Mouse (Mus musculus): ENCODE measurements at regions not wholly inside any gene's neighbourhood (a gene's known extent, or its start where the extent isn't known, plus 50 kb on each side); places are given as distances from the start of the nearest gene placed in this dataset.

DNA sequence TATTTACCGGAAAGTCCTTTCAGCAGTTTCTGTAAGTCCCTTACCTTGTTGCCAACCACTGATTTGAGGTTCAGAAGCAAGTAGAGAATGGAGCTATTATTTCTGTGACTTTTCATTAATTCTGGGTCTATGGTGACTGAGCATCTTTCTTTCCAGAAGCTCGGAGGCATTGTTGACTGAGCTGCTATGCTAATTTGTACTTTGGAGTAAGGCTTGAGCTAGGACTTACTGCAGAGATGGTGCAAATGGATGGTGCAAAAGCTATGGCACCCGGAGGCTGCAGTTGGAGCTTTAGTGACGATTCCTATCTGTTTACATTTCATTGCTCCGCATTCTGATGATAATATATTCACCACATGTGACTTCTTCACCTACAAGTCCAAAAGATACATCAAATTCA lies 266.2 kb downstream of the Spry2 start:
- no peak for DNase-seq

DNA sequence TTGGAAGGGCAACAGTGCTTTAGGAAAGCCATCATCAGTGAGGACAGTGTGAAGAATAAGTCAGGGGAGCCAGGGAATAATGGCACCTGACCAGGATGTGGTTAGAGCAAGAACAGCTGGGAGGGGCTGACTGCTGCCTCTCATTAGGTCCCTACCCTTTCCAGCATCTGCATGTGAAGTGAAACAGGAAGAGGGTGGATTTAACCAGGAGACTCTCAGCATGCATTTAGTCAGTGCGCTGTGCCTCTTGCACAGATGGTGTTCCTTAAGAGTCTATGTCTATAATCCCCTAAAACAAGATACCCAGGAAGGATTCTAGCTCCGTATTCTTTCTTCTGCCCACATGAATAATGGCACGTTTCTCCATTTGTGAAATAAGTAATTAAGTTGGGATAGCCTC lies 267.9 kb downstream of the Spry2 start:
- no peak for DNase-seq

- DNase-seq = no peak
Measured at GRCm38 (mm10) chr14:105624387-105624786, 272.2 kb downstream of the Spry2 start.

DNA sequence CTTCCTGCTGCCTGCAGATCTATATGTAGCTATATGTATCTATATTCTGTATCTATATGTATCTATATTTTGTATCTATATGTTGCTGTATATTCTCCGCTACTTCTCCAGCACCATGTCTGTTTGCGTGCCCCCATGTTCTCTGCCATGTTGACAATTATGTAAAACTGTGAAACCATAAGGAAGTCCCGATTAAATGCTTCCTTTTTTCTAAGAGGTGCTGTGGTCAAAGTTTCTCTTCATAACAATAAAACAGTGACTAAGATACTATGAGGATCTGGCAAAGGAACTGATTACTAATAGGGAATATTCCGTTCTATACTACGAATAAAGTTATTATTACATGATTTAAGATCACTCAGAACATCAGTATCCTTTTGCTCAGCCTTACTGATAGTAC lies 274.5 kb downstream of the Spry2 start:
- DNase-seq = no peak

DNA sequence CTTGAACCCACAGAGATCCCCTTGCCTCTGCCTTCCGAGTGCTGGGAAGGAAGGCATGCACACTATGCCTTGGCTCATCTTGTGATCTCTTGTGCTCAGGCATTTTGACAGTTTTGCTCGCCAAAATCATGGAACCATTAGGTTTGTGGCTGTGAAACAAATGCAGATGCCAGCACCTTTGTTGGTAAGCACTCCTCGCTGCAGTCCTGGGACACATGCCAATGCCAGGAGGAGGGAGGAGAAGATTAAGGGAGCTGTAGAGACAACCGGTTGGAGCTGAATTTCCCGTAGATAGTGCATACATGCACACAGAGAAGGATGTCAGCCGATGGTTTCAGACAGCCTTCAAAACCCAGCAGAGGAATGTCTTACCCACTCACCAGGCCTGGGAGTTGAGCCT lies 275.5 kb downstream of the Spry2 start:
- no peak for DNase-seq

- DNase-seq = no peak
Measured at GRCm38 (mm10) chr14:105619449-105619848, 277.2 kb downstream of the Spry2 start.

- DNase-seq = no peak
Measured at GRCm38 (mm10) chr14:105615766-105616165, 280.9 kb downstream of the Spry2 start.

- no peak for DNase-seq
Measured at GRCm38 (mm10) chr14:105612794-105613193, 283.8 kb downstream of the Spry2 start.

DNA sequence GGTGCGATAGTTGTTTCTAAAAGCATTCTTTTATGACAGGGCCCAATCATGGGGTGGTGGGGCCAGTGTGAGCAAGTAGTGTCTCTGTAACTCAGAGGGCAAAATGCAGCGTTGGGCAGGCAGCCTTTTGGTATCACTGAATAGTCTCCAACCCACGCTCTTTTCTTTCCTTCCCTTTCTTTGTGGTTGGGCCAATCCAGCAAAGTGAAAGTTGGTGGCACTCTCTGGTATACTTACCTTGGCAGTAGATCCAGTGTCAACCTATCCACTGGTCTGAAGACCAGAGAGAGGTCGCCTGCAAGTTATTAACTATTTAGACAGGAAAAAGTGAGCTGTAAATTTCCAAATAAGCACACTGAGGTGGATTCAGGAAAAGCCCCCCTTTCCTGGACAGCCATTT lies 287.8 kb downstream of the Spry2 start:
- no peak for DNase-seq

GRCm38 (mm10) chr14:105606551-105606950 lies 290.1 kb downstream of the Spry2 start:
- no peak for DNase-seq

- no peak for DNase-seq
Measured at GRCm38 (mm10) chr14:105604451-105604850, 292.2 kb downstream of the Spry2 start.

- DNase-seq = peak; percentile 30 to 52
Measured at GRCm38 (mm10) chr14:105603047-105603461, 293.6 kb downstream of the Spry2 start.

DNA sequence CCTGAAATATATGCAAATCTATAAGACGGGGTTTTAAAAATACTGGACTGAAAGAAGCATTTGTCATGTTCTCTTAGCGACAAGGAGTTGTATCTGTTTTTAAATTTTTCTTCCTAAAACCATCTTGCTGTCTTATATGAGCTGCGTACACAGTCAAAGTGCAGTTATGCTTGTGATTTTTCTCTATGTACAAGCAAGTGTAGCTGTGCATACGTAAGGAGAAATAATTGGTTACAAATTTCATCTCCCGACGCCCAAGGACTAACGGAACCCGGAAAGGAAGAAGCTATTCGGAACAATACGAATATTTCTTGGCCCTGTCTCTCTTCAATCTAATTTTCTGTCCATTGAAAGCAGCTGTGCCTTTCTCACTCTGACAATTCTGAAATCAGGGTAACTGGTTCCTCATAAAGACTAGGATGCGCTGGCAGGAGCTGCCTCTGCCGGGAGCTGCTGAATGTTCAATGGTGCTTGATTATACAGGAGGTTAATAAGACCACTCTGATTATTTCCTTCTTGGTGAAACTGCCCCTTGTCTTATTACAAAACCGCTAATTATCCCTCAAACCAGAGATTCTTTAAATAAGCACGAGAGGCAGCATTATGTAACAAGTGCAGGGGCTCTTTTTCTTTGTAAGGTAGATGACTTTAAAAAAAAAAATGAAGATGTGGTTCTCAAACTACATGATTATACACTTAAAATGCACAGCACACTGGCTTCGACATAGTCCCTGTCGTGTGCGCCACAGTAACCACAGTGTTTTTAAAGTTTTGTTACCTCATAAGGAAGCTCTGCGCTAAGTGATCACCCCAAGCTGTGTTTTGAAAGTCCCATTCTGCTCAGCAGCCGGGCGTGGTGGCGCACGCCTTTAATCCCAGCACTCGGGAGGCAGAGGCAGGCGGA lies 296.8 kb downstream of the Spry2 start:
- DNase-seq = no peak

DNA sequence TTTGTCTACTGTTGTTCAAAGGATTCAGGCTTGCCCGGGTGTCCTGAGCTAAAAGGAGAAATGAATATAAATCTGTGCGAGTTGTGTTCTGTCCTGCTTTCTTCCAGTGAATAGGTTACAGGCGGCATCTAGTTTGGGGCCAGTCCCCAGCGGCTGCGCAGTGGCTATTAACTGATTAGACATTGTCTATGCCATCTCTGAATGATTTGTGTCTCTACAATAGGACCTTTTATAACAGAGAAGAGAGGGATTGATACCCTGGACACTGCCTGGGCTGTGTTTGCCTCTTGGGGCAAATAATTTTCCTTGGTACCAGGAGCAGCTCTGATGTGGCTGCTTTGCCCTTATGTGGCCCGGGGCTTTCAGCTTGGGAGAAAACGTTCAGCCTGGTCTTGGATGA lies 306.9 kb downstream of the Spry2 start:
- no peak for DNase-seq

DNA sequence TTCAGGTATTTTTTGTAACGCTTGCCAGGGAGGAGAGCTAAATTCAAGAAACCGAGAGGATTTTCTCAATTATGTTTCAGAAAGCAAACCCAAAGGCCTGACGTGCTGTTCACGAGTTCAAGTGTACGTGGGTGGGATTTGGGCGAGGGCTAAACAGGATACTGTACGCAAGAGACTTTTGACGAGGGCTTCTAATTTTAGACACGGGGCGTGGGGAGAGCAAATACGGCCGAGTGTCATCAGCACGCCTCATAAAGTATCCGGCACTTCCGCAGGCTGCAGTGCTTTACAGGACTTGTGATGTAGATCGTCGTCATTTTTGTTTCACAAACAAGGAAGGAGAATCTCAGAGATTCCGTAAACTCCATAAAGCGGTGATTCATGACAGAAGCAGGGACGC lies 307.4 kb downstream of the Spry2 start:
- DNase-seq = no peak

GRCm38 (mm10) chr14:105588391-105589163 lies 308.0 kb downstream of the Spry2 start:
- DNase-seq = no peak

DNA sequence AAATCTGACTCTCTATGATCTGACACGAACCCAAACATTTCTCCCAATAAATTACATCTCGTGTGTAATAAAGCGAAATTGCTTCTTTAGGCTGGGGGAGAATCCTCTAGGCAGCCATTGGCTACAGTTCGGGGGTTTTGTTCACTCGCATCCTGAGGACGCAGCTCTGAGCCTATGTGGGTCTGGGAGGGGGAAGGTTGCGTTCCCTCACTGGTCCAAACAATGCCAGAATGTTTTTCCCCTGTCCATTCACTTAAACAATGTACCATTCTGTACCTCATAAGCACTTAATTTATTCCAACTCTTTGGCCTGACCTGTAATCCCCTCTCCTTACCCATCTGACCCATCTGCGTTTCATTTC lies 308.6 kb downstream of the Spry2 start:
- DNase-seq = no peak

- no peak for DNase-seq
Measured at GRCm38 (mm10) chr14:105584632-105585031, 312.0 kb downstream of the Spry2 start.

GRCm38 (mm10) chr14:105583497-105583896 lies 313.1 kb downstream of the Spry2 start:
- no peak for DNase-seq

DNA sequence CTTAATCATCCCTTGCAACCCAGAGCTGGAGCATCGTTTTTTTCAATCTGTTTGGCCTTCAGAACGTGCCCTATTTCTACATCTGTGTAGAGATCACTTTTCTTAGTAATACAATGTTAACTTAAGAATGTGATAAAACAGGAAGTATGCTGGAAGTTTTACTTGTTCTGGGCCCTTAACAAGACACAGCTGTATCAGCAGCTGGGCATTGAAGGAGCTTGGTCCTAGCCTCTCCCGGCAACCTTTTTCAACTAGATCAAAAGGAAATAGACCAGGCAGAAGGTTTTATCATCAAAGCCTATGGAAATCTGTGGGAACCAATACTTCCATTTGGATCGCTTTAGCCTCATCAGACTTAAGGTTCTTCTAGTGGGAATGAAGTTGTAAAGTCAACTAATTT lies 317.9 kb downstream of the Ndfip2 start:
- DNase-seq = no peak

DNA sequence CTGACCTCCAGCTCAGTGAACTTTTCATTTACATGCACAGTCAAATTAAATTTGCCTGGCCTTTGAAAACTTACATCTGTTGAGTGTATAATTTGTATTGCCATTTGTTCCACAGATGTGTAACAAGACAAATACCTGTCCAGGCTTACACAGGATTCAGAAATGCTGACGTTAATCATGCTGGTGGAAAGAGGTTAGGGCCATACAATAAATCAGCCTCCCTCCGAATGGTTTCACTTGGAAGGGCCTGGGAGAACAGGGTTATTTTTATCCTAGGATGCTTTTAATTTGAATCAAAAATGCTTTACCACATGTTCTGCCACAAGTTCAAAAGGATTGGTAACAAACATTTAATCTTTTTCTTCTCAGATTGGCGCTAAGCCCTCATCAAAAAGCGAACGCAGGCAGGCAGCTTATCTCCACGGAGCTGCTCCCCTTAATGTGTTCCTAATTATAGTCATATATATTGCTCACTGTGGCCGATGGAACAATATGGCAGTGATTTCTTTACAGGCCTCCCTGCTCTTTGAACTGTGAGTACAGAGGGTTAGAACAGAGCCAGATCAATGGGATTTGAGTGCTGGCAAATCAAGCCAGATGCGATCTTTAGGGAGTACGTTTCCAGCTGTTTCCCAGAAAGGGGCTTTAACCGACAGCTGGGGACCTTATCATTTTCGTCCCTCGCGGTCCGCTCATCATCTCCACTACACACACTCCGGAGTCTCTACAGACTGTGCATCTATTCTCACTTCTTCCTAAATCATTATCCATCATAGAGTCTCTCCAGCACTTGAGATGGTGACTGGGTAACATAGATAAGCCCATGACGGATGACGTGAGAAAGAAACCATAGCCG lies 313.9 kb downstream of the Ndfip2 start:
- DNase-seq = no peak

- no peak for DNase-seq
Measured at GRCm38 (mm10) chr14:105570156-105570555, 311.8 kb downstream of the Ndfip2 start.

DNA sequence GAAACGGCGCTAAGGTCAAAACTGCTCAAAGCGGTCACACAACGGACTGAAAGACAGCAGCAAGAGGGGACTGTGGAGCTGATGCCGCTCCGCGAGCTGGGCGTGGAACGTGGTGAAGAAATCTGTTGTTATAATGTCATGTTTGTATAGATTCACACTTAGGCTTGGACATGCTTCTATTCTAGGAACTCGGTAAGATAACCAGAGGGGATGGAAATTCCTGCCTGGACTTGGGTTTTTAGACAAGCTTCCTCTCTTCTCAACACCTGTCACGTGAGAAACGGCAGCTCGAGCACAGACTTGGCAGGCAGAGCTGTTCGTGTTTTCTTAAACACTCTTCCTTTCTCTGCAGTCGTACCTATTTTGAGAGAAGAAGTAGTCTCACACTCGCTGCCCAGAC lies 307.5 kb downstream of the Ndfip2 start:
- DNase-seq = peak in 1 of 2 experiments; percentile 27

Data from thymus, postnatal 36 days (tissue).